Mouse (Mus musculus): ENCODE measurements around the gene Pdss2.

The Pdss2 gene

GRCm38 (mm10) chr10:43512976-43513375 is 291.7 kb downstream of the Pdss2 start:
- in situ Hi-C loops (cut with MboI; ENCODE audit: unreplicated experiment in 2 of 2), result no loop called here
